Mouse (Mus musculus) c-Kit-positive CD71-positive TER-119-positive erythroid progenitor cells, embryonic 14.5 days (primary cell): ENCODE results near the gene Acer3.

Experiments used
- DNase-seq: peaks from one replicate; pipeline ENCODE4 v3.0.0-alpha.2; 2013; ENCODE audit warnings: low spot score

The Acer3 gene

DNA sequence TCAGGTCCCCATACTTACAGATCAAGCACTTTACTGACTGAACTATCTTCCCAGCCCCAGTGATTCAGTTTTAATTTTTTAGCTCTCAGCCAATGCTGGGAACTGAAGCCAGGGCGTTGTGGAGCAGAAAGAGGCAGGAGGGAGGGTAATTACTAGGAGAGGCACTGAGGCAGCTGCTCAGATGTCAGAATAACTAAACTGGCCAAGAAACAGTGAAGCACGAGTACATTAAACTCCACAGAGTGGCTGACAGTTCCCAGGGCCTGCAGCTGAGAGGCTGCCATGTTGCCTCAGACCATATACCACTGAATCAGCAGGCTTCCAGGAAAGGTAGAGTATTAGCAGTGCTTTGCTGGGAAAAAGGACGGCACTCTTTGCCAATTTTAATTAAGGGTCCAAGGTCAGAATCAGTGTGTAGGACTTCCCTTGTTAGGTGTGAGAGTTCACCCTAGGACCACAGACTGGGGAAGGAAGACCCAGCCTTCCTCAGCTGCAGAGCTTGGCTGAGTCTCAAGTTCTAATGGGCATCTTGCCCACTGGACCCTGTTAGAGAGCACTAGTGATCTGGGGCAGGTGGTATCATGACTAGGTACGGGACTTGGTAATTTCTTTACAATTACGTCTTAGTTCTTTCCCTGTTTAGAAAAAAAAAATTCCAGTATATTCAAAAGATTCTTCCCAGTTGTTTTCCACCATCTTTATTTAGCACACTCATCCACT lies 11.8 kb upstream of the Acer3 start:
- DNase-seq, result no peak

DNA sequence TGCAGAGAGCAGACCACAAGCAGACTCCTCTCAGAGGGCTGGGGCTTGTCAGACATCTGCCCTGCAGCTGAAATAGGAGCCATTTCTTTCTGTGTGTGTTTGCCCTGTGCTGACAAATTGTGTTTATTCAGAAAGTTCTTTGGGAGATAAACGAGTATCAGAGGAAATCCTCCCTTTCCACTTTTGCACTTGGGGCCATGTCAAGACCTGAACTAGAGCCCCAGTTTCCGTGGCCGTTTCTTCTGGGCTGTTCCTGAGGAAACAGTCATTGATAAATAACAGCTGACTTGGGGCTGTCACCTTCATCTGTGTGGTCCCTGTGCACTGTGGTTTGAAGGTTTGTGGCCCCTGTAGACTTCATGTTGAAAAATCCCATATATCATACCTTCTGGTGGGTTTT lies 10.9 kb upstream of the Acer3 start:
- no peak for DNase-seq

DNA sequence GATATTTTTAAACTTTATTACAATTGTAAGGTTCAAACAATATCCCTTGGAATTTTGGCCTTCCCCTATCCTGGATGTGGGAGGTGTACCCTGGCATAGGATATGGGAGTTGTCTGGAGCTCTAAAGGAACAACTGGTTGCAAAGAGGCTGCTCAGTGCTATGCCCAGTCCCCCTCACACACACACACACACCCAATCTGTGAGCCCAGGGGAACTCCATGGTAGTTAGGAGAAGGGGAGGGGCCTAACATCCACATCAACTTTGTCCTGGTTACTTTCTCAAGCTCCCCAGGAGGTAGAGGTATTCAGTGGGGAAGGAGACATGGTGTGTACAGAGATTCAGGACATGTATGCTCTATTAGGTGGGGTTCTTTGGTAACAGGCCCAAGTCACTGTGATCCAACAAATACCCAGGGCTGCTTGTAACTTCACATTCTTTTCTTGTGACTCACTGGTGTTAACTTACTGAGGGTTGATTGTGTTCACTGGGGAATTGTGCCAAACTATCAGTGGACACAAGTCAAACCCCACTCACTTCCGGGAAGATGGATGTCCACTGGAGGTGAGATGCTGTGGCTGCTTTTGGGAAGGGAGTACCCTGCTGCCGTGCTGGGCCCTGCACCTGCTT lies 9.5 kb upstream of the Acer3 start:
- DNase-seq, result peak; percentile 52

DNA sequence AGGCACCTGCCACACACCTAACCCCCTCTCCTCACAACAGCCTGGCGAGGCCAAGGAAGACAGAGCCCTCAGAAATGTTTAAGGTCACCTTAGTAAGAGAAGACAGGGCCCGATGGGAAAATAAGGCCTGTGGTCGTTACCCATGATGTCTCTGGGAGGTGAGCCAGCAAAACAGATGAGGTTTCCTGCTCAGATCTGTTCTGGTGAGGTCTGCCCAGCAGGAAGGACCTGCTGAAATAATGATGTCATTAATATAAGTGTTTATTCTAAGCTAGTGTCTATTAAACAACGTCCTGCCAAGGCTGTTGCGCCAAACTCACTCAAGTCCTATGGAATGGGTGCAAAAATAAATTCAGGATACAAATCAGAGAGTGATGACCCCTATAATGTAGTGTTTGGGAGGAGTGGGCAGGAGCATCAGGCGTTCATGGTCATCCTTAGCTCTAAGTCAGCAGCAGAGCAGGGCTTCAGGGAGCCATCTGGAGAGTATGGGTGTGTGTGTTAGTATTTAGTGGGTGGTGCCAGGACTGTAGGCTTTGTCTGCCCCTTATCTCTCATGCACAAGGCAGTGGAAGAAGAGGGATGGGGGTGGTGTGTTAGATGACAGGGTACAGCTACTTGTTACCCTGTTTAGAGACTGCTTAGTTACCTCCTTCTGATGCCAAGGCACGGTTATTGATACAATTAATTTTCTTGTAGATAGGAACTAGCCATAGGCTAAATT lies 8.8 kb upstream of the Acer3 start:
- peak; percentile 84 for DNase-seq

DNA sequence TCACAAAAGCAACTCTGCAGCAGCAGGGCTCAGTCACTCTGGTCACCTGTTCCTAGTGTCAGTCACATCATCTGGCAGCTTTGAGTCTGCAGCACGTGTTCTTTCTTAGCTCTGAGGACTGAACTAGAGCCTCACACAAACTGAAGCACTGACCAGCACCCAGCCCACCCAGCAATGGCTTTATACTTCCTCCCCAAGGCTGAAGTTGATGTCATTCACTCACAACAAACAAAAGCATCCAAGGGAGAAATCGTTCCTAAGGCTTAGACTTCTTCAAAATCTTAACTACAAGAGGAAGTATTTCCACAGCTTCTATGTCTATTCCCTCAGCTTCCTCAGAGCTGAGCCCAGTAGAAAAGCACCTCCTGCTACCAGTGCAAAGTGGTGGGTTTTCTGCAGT lies 7.3 kb upstream of the Acer3 start:
- no peak for DNase-seq

DNA sequence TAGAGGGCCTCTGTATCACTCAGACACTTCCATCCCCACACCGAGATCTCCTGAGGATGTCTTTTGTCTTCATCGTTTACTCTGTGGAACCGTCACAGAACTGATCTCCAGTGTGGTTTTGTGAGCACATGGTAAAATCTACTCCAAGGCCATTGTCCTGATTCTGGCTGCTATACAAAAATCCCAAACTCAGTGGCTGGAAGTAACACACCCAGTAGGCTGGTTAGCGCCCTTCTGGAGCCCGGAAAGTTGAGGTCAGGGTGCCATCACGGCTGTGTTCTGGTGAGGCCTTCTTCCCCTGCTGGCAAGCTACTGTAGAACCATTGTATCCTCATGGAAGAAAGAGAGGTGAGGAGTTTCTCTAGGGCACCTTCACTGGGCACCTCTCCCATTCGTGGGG lies 5.0 kb upstream of the Acer3 start:
- DNase-seq, result no peak

DNA sequence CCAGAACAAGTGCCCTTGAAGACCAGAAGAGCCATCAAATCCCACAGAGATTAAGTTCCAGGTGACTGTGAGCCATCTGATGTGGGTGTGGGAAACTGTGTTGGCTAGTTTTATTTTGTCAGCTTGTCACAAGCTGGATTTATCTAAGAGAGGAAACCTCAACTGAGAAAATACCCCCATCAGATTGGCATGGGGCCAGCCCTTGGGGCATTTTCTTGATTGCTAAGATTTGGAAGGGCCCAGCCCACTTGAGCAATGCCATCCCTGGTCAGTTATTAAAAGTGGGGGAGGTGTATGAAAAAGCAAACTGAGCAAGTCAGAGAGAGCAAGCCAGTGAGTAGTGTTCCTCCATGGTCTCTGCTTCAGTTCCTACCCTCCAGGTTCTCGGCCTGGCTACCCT lies 3.2 kb upstream of the Acer3 start:
- DNase-seq, result no peak

DNA sequence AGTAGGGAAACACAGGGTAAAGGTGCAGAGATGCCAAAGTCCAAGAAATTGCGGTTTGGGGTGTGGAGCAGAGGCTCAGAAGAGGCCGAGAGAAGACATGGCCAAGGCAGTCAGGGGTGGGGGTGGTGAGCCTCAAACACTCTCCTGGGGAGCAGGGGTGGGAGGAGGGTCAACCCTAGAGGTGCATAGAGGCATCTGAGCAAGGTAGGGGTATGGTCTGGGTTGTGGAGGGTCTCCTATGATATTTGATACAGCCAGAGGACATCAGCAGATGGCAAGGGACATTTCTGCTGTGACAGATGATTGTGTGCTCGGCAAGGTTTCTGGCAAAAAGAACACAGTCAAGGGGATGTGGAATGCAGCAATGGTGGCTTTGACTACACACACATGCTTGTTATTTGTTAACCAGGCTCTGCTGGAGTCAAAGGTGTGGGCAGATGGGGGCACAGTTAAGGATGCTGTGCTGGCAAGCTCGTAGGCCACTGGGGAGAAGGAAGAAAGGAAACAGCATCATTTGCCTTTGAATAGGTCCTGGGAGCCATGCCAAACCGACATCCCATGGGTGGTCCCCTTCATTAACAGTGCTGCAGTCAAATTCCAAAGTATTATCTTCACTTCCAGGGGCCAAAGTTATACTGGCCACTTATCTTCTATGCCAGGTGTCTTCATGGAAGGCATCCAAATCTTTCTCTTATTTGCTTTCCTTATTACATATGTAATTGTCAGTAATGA lies 2.4 kb upstream of the Acer3 start:
- no peak for DNase-seq

DNA sequence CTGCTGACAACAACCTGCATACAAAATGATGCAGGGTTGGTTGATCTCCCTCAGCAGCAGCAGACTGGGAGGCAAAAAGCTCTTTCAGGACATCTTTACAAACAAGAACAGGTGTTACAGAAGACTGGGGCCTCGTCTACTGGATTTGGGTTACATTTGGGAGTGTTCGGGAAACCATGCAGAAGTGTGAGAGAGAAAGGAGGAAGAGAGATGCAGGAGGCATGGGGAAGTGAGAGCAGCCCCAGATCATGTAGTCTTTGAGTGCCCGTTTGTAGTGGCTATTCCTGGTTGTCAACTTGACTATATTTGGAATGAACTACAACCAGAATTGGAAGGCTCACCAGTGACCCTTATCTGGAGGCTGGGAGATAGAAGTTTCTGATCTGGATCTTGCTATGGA lies 1.4 kb upstream of the Acer3 start:
- no peak for DNase-seq

DNA sequence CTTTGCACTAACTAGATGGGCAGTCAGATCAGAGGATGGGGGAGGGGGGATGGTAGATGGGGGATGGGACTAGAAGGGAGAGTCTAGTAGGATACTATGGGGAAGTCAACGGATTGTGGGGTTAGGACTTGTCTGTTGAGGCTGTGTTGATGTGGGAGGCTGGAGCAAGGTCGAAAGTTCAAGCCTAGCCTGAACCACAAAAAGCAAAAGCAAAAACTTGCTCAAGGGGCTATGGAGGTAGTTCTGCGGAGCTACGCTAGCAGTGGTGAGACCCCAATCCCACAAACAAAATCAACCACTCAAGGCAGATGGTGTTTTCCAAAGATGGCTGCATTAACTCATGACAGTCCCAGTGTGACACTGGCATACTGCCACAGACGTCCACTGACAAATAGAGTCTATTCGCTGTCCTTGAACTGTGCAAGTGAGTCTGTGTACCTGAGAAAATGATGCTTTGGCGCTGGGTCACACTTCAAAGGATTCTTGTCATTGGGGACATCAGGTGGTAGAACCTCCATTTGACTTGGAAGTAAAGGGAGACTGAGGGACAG lies 927 bp downstream of the Acer3 start:
- no peak for DNase-seq

DNA sequence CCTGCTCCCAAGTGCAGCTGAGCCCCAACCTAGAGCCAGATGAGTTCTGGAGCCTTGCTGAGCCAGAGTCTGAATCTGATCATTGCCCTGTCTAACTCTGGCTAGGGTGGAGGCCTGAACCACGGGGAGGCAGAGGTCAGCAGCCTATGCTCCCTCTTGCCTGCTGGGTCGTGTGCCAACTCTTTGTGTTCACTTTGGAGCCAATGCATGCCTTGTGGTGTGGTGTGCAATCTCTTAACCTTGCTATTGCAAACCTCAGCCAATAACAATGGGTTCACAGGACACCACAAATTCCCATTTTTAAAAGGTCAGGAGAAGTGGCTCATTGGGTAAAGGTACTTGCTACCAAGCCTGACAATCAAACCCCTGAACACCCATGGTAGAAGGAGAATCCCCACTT lies 4.4 kb downstream of the Acer3 start:
- DNase-seq, result no peak

DNA sequence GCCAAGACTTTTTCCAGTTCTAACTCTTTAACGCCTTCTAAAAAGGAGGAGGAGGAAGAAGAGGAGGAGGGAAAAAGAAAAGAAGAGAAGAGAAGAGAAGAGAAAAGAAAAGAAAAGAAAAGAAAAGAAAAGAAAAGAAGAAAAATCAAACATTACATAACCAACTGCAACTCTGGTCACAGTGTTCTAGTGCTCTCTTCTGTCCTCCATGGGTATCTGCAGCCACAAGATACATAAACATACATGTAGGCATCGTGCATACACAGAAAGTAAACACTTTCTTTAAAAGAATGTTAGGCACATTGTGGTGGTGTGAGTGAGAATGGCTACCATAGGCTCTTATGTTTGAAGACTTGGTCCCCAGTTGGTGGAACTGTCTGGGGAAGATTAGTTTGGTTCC lies 5.9 kb downstream of the Acer3 start:
- no peak for DNase-seq

DNA sequence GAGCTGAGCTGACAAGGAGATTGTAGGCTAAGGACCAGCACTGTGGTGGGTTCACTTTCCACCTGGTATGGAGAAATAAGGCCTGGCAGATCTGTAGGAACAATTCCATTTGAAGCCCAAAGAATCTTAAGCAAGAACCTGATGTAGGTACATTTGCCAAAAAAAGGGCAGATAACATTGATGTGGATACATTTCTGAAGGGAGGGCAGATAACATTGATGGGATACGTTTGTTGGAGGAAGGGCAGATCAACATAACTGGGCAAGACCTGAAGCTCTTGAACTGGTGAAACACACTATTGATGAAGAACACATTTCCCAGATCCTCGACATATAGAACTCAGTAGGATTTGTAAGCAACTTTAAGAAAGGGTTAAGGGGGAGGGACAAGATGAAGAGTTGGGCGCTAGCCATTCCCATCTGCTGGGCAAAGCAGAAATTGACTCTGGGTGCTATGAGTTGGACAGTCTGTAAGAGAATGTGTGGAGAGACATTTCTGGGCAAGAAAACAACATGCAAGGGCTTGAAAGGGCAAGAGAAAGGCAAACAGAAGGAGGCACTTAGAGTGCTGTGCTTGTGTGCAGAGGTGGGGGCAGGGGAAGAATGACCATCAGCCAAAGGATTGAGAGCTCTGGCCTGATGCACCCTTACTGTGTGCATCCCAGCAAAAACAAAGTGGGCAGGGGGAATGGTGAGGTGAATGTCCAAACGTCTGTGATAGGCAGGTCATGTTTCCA lies 8.7 kb downstream of the Acer3 start:
- no peak for DNase-seq

DNA sequence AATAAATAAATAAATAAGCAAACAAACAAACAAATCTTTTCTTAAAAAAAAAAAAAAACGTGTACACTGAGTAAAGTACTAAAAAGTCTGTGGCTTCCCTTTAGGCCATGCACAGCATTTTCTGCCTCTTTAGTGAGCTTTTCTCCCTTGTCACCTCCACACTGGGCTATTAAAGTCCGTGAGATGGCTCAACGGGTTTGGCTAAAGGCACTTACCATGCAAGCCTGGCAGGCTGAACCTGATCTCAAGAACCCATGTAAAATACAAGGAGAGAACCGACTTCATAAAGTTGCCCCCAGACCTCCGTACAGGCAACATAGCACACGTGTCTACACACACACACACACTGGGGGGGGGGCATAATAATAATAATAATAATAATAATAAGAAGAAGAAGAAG lies 10.7 kb downstream of the Acer3 start:
- no peak for DNase-seq

DNA sequence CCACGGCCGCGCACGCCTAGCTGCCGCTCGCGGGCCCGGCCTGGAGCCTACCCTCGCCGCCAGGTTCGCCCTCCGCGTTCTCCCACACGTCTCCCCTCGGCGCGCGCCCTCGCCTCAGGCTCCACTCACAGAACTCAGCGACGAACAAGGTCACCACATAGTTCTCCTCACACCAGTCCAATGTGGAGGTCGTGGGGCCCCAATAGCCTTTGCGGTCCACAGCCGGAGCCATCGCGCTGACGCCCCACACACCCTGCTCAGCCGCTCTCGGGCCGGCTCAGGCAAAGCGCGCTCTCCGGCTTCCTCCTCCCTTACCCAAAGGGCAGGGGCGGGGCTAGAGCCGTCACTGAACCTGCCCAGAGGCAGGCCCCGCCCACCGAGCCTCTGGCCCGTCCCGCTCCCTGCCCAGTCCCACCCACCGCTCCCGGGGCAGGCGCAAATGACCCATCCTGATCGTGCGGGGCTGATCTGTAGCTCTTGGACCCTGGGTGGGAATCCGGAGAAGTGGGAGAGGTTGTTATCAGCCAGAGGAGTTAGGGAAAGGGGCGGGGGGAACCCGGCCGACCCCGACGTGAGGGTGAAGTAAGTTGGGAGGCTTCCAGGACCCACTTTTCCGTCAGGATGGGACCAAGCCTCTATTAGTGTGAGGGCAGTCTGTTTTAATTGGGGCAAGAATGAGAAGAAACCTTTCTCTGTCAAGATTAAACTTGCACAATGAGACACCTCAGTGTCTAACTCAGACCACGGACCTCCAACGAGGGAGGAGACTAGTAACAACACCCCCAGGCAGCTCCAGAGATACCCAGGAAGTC lies 11.6 kb downstream of the Acer3 start:
- DNase-seq, result peak; percentile 97

DNA sequence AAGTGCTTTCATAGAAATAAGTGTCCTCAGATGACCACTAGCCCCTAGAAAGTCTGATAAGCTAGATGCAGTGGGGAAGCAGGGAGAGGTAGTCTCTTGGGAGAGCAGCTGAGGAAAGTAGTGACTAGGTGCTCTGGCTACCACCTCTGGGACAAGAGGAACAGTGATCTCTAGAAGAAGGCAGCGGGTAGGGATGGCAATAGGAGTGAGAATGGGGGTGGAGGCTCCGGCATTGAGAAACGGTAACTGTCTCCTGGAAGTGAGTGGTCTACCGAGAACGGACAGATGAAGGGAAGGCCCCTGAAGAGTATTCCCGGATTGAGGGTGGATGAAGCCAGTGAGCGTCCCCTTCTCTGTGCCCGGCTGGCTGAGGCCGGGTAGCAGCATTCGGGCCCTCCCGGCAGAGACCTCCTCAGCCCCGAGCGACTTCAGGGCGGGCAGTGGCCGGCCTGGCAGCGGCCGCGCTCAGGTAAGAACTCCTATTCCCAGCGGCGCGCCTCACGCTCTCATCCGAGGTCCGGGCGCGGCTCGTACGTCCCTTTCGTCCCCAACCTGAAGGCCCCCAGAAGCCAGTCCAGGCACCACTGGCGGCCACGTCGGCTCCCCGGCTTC lies 12.3 kb downstream of the Acer3 start:
- DNase-seq, result peak; percentile 43

DNA sequence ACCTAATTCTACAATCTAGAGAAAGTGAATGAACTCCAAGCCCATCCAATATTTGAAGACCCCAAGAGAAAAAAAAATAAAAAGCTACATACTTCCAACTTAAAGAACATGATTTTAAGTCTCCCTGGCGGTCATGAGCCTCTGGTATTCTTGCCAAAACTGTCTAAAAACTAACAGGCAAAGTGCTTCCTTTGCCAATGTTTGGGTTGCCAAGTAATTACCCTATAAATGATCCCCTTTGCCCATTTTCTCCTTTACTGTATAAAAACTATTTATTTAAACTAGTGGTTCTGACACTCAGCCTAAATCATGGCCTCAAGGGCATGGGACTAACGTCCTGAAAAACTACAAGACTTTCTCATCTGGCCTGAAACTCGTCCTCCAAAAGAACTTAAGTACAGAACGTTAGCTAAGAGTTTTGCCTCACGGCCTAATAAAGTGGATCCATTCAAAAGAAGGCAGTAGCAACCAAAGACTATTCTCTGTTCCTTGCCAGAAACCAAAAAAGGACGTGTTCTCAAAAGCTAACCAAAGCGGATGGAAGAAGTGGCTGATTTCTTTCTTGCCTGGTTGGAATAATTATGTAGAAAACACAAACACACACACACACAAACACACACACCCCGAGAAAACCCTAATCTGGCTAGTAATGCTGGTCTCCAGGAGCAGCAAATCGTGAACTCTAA lies 12.9 kb downstream of the Acer3 start:
- no peak for DNase-seq

DNA sequence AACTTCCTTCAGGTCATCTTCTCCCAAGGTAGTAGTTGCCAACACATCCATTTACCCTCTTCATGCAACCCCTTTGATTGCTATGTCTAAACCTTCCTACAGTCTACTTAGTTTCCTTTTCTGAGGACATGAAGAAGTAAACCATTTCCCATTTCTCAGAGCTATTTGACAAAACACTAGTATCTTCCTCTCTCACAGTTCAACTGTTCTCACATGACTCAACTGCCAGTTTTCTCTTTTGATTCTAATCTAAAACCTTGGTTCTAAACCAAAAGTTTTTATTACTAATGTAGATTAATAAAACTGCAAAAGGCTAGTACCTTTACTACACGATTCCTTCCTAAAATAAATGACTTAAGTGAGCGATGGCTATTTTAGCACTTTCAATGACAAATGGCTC lies 13.6 kb downstream of the Acer3 start:
- no peak for DNase-seq

DNA sequence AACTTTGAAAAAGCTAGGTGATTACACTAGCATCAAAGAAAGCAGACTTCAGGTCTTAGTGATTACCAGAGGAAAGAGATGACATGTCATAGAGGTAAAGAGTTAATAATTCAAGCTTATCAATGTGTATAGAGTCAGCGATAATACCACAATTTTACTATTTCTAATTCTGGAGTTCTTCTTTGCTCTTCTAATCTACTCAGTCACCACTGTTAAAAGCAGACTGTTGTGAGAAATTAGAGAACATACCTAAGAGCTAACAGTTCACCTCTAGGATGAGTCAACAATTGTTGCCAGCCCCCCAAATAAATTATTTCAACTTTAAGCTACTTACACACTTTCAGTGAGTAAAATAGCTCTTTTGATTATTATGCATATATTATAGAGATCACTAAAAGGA lies 28.1 kb downstream of the Acer3 start:
- DNase-seq, result no peak

DNA sequence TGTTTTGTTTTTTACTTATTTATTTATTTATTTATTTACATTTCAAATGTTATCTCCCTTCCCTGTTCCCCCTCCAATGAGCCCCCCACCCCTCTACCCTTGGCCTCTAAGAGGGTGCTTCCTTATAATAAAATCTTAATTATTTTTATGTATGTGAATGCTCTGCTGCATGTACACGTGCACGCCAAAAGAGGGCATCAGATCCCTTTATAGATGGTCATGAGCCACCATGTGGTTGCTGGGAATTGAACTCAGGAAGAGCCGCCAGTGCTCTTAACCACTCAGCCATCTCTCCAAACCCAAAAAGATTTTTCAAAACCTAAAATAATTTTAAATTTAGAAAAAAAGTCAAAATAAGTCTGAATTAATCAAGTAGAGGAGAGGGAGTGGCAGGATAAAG lies 31.4 kb downstream of the Acer3 start:
- DNase-seq, result peak; percentile 30
